Mouse (Mus musculus): Measurements from ENCODE around the gene Evx1. TPM values are rescaled to one million over a fixed set of nuclear protein-coding genes. Genes with fewer than 3 reads are reported as not detected.
"Not testable (repeated sequence)": the region's sequence is repeated elsewhere in the genome, so short reads cannot be mapped to it uniquely, and the experiment has no call there.

The Evx1 gene
- polyA plus RNA-seq, 1 experiment: not detected

GRCm38 (mm10) chr6:52322721-52323215 is 9.5 kb downstream of the Evx1 start:
- no peak overlapping the region for H3K27ac ChIP-seq (ENCODE audit: insufficient read depth, low read length)
- H3K27me3 ChIP-seq (ENCODE audit: control insufficient read depth, insufficient read depth, low read length): peaks cover 6% of the 10 kb centered on the region; the same call in 1 of the 2 replicates
- TF ChIP-seq POLR2A (IDR thresholded peaks at IDR 0.05; ENCODE audit: low read depth, low read length): no peak
- no peak for TF ChIP-seq CTCF (IDR thresholded peaks at IDR 0.05; ENCODE audit: extremely low read depth, insufficient read depth, insufficient read length, insufficient replicate concordance)
- no peak overlapping the region for H3K4me3 ChIP-seq (ENCODE audit: extremely low read depth, insufficient read depth, insufficient read length)
- DNase-seq (ENCODE audit: low read depth in 1 of 2, low spot score in 2 of 2): no peak
- WGBS: 14% methylated on average over 16 of the region's 16 CpGs
- no peaks in the 10 kb centered on the region for H3K36me3 ChIP-seq (ENCODE audit: control insufficient read depth, insufficient read depth, low read length)
- H3K4me1 ChIP-seq (ENCODE audit: control insufficient read depth, insufficient read depth, insufficient read length): no peaks in the 10 kb centered on the region

DNA sequence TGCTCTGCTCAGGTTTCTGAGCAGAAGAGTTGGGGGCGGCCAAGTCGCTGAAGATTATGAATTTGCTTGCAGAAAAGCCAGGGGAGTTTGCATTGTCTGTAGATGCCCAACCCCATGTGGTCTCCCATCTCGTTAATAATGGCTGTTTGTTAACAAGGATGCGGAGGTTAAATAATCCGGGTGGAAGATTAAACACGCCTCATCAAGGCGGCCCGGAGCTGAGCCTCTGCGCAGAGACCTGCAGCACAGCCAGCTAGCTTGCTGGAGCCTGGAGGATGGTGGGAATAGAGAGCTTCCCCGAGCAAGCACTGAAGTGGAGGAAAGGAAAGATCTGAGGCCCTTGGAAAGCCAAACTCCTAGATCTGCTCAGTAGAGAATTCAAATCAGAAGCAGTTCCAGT is 10.0 kb downstream of the Evx1 start:
- 37% methylated on average over 10 of the region's 10 CpGs for WGBS
- Histone ChIP-seq H3K4me3 (ENCODE audit: extremely low read depth, insufficient read depth, insufficient read length) (no peak overlapping the region), H3K4me1 (ENCODE audit: control insufficient read depth, insufficient read depth, insufficient read length) (no peaks in the 10 kb centered on the region), H3K27me3 (ENCODE audit: control insufficient read depth, insufficient read depth, low read length) (peaks cover 6% of the 10 kb centered on the region; the same call in 1 of the 2 replicates), H3K36me3 (ENCODE audit: control insufficient read depth, insufficient read depth, low read length) (no peaks in the 10 kb centered on the region), H3K27ac (ENCODE audit: insufficient read depth, low read length) (no peak overlapping the region)
- TF ChIP-seq POLR2A (IDR thresholded peaks at IDR 0.05; ENCODE audit: low read depth, low read length) (no peak), CTCF (IDR thresholded peaks at IDR 0.05; ENCODE audit: extremely low read depth, insufficient read depth, insufficient read length, insufficient replicate concordance) (no peak)
- no peak for DNase-seq (ENCODE audit: low read depth in 1 of 2, low spot score in 2 of 2)

GRCm38 (mm10) chr6:52324061-52324460 is 10.8 kb downstream of the Evx1 start:
- H3K27ac ChIP-seq (ENCODE audit: insufficient read depth, low read length): no peak overlapping the region
- H3K4me1 ChIP-seq (ENCODE audit: control insufficient read depth, insufficient read depth, insufficient read length): no peaks in the 10 kb centered on the region
- peaks cover 6% of the 10 kb centered on the region; the same call in 1 of the 2 replicates for H3K27me3 ChIP-seq (ENCODE audit: control insufficient read depth, insufficient read depth, low read length)
- WGBS: 77% methylated on average over 3 of the region's 3 CpGs
- H3K4me3 ChIP-seq (ENCODE audit: extremely low read depth, insufficient read depth, insufficient read length): no peak overlapping the region
- no peak for DNase-seq (ENCODE audit: low read depth in 1 of 2, low spot score in 2 of 2)
- TF ChIP-seq CTCF (IDR thresholded peaks at IDR 0.05; ENCODE audit: extremely low read depth, insufficient read depth, insufficient read length, insufficient replicate concordance): no peak
- TF ChIP-seq POLR2A (IDR thresholded peaks at IDR 0.05; ENCODE audit: low read depth, low read length): no peak
- H3K36me3 ChIP-seq (ENCODE audit: control insufficient read depth, insufficient read depth, low read length): no peaks in the 10 kb centered on the region

DNA sequence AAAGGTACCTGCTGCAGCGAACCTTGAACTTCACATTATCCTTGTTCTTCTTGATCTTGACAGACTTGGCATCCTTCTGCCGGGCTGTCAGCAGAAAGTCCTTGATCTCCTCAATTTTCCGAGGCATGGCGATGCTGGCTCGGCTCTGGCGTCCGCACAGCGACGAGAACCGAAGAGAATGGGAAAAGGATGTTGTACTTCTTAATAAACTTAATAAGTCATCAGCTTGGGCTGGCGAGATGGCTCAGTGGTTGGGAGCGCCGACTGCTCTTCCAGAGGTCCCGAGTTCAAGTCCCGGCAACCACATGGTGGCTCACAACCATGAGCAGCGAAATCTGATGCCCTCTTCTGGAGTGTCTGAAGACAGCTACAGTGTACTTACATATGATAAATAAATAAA is 33.5 kb downstream of the Evx1 start:
- not testable (repeated sequence) for H3K4me1 ChIP-seq (ENCODE audit: control insufficient read depth, insufficient read depth, insufficient read length); DNase-seq (ENCODE audit: low read depth in 1 of 2, low spot score in 2 of 2); H3K36me3 ChIP-seq (ENCODE audit: control insufficient read depth, insufficient read depth, low read length); H3K27ac ChIP-seq (ENCODE audit: insufficient read depth, low read length); H3K4me3 ChIP-seq (ENCODE audit: extremely low read depth, insufficient read depth, insufficient read length); H3K27me3 ChIP-seq (ENCODE audit: control insufficient read depth, insufficient read depth, low read length)
- 91% methylated on average over 16 of the region's 16 CpGs for WGBS

- no peaks in the 10 kb centered on the region for H3K4me1 ChIP-seq (ENCODE audit: control insufficient read depth, insufficient read depth, insufficient read length)
- TF ChIP-seq CTCF (IDR thresholded peaks at IDR 0.05; ENCODE audit: extremely low read depth, insufficient read depth, insufficient read length, insufficient replicate concordance) (no peak), POLR2A (IDR thresholded peaks at IDR 0.05; ENCODE audit: low read depth, low read length) (no peak)
These were observed 52.7 kb downstream of the Evx1 start for GRCm38 (mm10) chr6:52366021-52366420.

GRCm38 (mm10) chr6:52366533-52366932 is 53.2 kb downstream of the Evx1 start:
- no peaks in the 10 kb centered on the region for H3K4me1 ChIP-seq (ENCODE audit: control insufficient read depth, insufficient read depth, insufficient read length)
- TF ChIP-seq CTCF (IDR thresholded peaks at IDR 0.05; ENCODE audit: extremely low read depth, insufficient read depth, insufficient read length, insufficient replicate concordance) (no peak), POLR2A (IDR thresholded peaks at IDR 0.05; ENCODE audit: low read depth, low read length) (no peak)
- no peaks in the 10 kb centered on the region for H3K27me3 ChIP-seq (ENCODE audit: control insufficient read depth, insufficient read depth, low read length)
- H3K36me3 ChIP-seq (ENCODE audit: control insufficient read depth, insufficient read depth, low read length): no peaks in the 10 kb centered on the region
- no peak for DNase-seq (ENCODE audit: low read depth in 1 of 2, low spot score in 2 of 2)
- whole genome bisulfite sequencing: 90% methylated on average over 11 of the region's 11 CpGs
- no peak overlapping the region for H3K4me3 ChIP-seq (ENCODE audit: extremely low read depth, insufficient read depth, insufficient read length)
- H3K27ac ChIP-seq (ENCODE audit: insufficient read depth, low read length): no peak overlapping the region

More at GRCm38 (mm10) chr6:52366021-52366420, 52.7 kb downstream of the Evx1 start:
- Histone ChIP-seq H3K27ac (ENCODE audit: insufficient read depth, low read length) (no peak overlapping the region), H3K36me3 (ENCODE audit: control insufficient read depth, insufficient read depth, low read length) (no peaks in the 10 kb centered on the region), H3K27me3 (ENCODE audit: control insufficient read depth, insufficient read depth, low read length) (no peaks in the 10 kb centered on the region), H3K4me3 (ENCODE audit: extremely low read depth, insufficient read depth, insufficient read length) (no peak overlapping the region)
- 94% methylated on average over 2 of the region's 2 CpGs for WGBS
- DNase-seq (ENCODE audit: low read depth in 1 of 2, low spot score in 2 of 2): no peak

DNA sequence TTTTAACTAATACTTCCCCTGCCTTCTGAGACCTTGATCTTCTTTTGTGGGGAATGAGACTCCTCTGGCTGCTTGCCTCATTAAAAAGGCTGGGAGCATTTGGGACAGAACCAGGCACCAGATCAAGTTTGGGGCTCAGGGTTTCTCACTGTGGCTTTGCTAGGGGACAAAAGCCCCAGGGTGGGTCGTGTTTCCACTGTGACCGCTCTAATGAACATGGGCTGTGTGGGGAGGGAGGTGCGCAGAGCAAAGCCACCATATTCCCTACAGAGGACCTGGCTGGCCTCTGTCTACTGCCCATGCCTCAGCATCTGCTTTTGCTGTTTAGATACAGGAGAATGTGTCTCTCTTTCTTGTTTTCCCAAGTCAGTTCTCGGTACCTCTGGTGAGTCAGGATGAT is 53.8 kb downstream of the Evx1 start:
- Histone ChIP-seq H3K36me3 (ENCODE audit: control insufficient read depth, insufficient read depth, low read length) (no peaks in the 10 kb centered on the region), H3K27me3 (ENCODE audit: control insufficient read depth, insufficient read depth, low read length) (no peaks in the 10 kb centered on the region), H3K4me1 (ENCODE audit: control insufficient read depth, insufficient read depth, insufficient read length) (no peaks in the 10 kb centered on the region), H3K27ac (ENCODE audit: insufficient read depth, low read length) (no peak overlapping the region), H3K4me3 (ENCODE audit: extremely low read depth, insufficient read depth, insufficient read length) (no peak overlapping the region)
- TF ChIP-seq CTCF (IDR thresholded peaks at IDR 0.05; ENCODE audit: extremely low read depth, insufficient read depth, insufficient read length, insufficient replicate concordance) (no peak), POLR2A (IDR thresholded peaks at IDR 0.05; ENCODE audit: low read depth, low read length) (no peak)
- DNase-seq (ENCODE audit: low read depth in 1 of 2, low spot score in 2 of 2): no peak
- WGBS: 86% methylated on average over 4 of the region's 4 CpGs

Other genes starting within 250 kb of the Evx1 start
- 0.12 and 0.21 TPM in 2 replicates for gene Hoxa1, start 155.2 kb upstream of the Evx1 start, polyA plus RNA-seq (2012; rRNA removed)
- gene Hoxa2, start 148.7 kb upstream of the Evx1 start, polyA plus RNA-seq (2012; rRNA removed): 0.27 and 0.65 TPM in 2 replicates
- gene 5730596B20Rik, start 136.0 kb upstream of the Evx1 start, polyA plus RNA-seq (2012; rRNA removed): not detected in 2 replicates
- 0.68 and 0.79 TPM in 2 replicates for gene Hoxa4, start 121.7 kb upstream of the Evx1 start, polyA plus RNA-seq (2012; rRNA removed)
- 1.3 and 1.8 TPM in 2 replicates for gene Hoxa5, start 108.9 kb upstream of the Evx1 start, polyA plus RNA-seq (2012; rRNA removed)
- 0.46 TPM in 1 of 2 replicates, not detected in the other for gene Hoxa6, start 104.8 kb upstream of the Evx1 start, polyA plus RNA-seq (2012; rRNA removed)
- gene Hoxa3, start 100.2 kb upstream of the Evx1 start, polyA plus RNA-seq (2012; rRNA removed): 1.4 and 1.5 TPM in 2 replicates
- not detected in 2 replicates for gene Gm28308, start 100.2 kb upstream of the Evx1 start, polyA plus RNA-seq (2012; rRNA removed)
- 0.56 and 0.79 TPM in 2 replicates for gene Hoxa7, start 91.6 kb upstream of the Evx1 start, polyA plus RNA-seq (2012; rRNA removed)
- gene Hoxa9, start 82.4 kb upstream of the Evx1 start, polyA plus RNA-seq (2012; rRNA removed): 0.18 and 0.31 TPM in 2 replicates
- not detected in 2 replicates for gene Hoxa10, start 72.6 kb upstream of the Evx1 start, polyA plus RNA-seq (2012; rRNA removed)
- not detected in 2 replicates for gene Hoxa11, start 67.7 kb upstream of the Evx1 start, polyA plus RNA-seq (2012; rRNA removed)
- gene Hoxa13, start 52.6 kb upstream of the Evx1 start, polyA plus RNA-seq (2012; rRNA removed): not detected in 2 replicates